Mouse (Mus musculus) forebrain, postnatal 0 days (tissue): ENCODE results near the gene Palm. TPM values are rescaled to one million over a fixed set of nuclear protein-coding genes. Genes with fewer than 3 reads are reported as not detected.

Experiments
- ATAC-seq: fragments of 200-750 bp; cut with Nextera tagmentation; 2 replicates; pipeline ENCODE4 v1.8.0; 2017; ENCODE audit warnings: mild to moderate bottlenecking, moderate library complexity
- DNase-seq: peaks from one replicate; pipeline ENCODE4 v3.0.0-alpha.2; 2015
- H3K27ac ChIP-seq: fragments of 300-500 bp; sonication (generic); 2 replicates; pipeline ENCODE4 v1.5.1; 2014; ENCODE audit warnings: low read depth, mild to moderate bottlenecking, antibody characterized with exemption, low read length, moderate library complexity, mixed read lengths
- H3K27me3 ChIP-seq: fragments of 300-500 bp; sonication (generic); 2 replicates; pipeline ENCODE4 v1.6.1; 2014; ENCODE audit warnings: mild to moderate bottlenecking, low read length, mixed read lengths; ENCODE audit not compliant: insufficient read depth
- H3K36me3 ChIP-seq: fragments of 300-500 bp; sonication (generic); 2 replicates; pipeline ENCODE4 v1.6.1; 2014; ENCODE audit warnings: mild to moderate bottlenecking, moderate library complexity; ENCODE audit not compliant: insufficient read depth
- H3K4me1 ChIP-seq: fragments of 300-500 bp; sonication (generic); 2 replicates; pipeline ENCODE4 v1.6.1; 2014; ENCODE audit warnings: antibody characterized with exemption; ENCODE audit not compliant: insufficient read depth
- H3K4me2 ChIP-seq: fragments of 300-500 bp; sonication (generic); 2 replicates; pipeline ENCODE4 v1.6.1; 2014; ENCODE audit warnings: low read depth, mild to moderate bottlenecking, moderate library complexity
- H3K4me3 ChIP-seq: fragments of 300-500 bp; sonication (generic); 2 replicates; pipeline ENCODE4 v1.5.1; 2014; ENCODE audit warnings: low read depth, low read length, mixed read lengths
- H3K9ac ChIP-seq: fragments of 300-500 bp; sonication (generic); 2 replicates; pipeline ENCODE4 v1.6.1; 2014; ENCODE audit warnings: mild to moderate bottlenecking
- H3K9me3 ChIP-seq: fragments of 300-500 bp; sonication (generic); 2 replicates; pipeline ENCODE4 v1.6.1; 2016; ENCODE audit warnings: low read length
- CTCF ChIP-seq: sonication (generic); IDR thresholded peaks from 2 replicates; pipeline ENCODE4 v1.5.1; 2016; ENCODE audit warnings: antibody characterized with exemption, control low read depth, low read depth
- WGBS: fragments of 180-500 bp; shearing (Covaris S2); extraction: QIAGEN DNeasy Blood & Tissue Kit; methylation state at CpG from one replicate; pipeline ENCODE4 v1.1.7; 2014; 5-methylcytosine and 5-hydroxymethylcytosine counted together
- polyA plus RNA-seq: library from polyadenylated mRNA; unstranded; fragments of >200 nt; fragmentation: Nextera tagmentation; extraction: Ambion mirVana; gene quantifications from 2 replicates; pipeline ENCODE4 v1.2.1, GENCODE M21; 2015
- total RNA-seq: library from RNA; depleted of rRNA; stranded (reverse); fragments of >200 nt; gene quantifications from 2 replicates; pipeline ENCODE4 v1.2.3, GENCODE M21; 2014; rRNA removed

Gene Palm
- total RNA-seq (154 and 178 TPM in 2 replicates), polyA plus RNA-seq (351 and 365 TPM in 2 replicates)

DNA sequence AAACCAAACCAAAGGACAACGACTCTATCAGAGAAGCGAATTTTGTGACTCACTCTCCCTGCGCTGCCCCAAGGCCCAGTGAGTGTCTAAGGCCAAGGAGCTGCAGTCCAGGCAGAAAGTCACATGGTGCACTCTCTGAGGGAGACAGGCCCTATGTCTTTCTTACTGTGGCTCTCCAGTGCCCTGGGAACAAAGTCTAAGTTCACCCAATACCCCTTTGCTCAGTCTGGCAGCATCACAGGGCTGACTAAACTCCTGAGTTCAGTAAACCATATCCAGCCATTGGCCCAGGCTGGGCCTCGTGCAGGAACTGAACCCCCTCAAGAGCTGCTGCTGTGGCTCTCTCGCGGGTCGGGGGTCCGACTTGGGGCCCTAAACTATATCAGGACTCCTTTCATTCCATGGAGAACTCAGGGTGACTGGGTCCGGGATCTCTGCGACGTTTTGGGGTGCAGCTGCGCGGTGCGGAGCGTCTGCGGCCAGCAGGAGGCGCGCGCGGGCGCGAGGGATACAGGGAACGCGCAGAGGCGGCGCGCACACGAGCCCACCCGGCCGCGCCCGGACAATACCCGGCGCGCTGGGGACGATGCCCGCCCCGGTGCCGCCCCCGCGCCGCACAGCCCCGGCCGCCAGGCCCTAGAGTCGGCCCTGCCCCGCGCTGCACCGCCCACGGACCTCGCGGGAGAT is at the start of gene Palm:
TSS of gene Palm (plus strand) at position 522 of the 687 bp plus-strand sequence.
- WGBS, result 6% methylated on average over 47 of the region's 51 CpGs
- peak; percentile 85 for ATAC-seq
- H3K27me3 ChIP-seq, result no peaks in the 10 kb centered on the region

DNA sequence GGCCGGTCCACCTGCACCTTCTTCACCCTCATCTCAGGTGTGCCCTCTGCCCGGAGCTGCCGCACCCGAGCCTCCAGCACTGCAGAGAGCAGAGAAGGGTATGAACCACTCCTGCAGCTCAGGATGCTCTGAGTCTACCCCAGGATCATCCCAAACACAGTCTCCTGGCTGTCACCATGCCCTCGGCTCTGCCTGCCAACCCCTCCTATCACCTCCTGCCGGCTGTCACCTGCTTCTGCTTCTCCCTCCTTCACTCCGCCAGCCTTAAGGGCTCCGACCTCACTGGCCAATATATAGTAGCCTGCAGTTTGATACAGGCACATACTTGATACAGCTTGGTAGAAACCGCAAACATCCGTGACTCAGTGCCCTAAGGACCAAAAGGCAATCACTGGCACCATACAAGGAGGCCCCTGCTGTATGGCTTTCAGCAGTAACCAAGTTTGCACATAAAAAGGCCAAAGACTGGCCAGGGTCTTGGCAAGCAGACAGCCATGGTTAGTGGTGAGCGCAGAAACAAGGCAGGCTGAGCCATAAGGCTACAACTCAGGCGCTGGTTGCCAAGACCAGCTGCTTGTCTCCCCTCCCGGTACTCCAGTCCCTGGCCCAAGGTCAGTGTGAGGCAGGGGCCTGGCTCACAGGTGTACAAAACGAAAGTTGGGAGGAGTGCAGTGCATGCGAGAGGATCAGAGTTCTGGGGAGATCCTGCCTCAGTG is 49.6 kb upstream of the Palm start:
- DNase-seq (no peak), ATAC-seq (no peak)
- Histone ChIP-seq H3K36me3 (peaks cover 45% of the 10 kb centered on the region), H3K9me3 (peaks cover 9% of the 10 kb centered on the region; the same call in 1 of the 2 replicates), H3K27me3 (no peaks in the 10 kb centered on the region), H3K27ac (no peak overlapping the region), H3K4me2 (no peak overlapping the region), H3K9ac (no peak overlapping the region), H3K4me3 (no peak overlapping the region), H3K4me1 (peaks cover 8% of the 10 kb centered on the region; the same call in 1 of the 2 replicates)
- TF ChIP-seq CTCF, result no peak
- WGBS, result 94% methylated on average over 15 of the region's 15 CpGs

More for the DNA sequence above, at the start of gene Palm:
- H3K27ac ChIP-seq, result peak within 1 kb of the TSS; percentile 94
- no peaks in the 10 kb centered on the region for H3K9me3 ChIP-seq
- no peaks in the 10 kb centered on the region for H3K36me3 ChIP-seq
- H3K4me1 ChIP-seq, result peaks cover 15% of the 10 kb centered on the region; the same call in 1 of the 2 replicates
- H3K4me2 ChIP-seq, result peak within 1 kb of the TSS; percentile 88
- TF ChIP-seq CTCF, result peak; percentile 91
- peak within 1 kb of the TSS; percentile 98 for H3K9ac ChIP-seq
- DNase-seq, result peak; percentile 89
- peak within 1 kb of the TSS; percentile 92 for H3K4me3 ChIP-seq

DNA sequence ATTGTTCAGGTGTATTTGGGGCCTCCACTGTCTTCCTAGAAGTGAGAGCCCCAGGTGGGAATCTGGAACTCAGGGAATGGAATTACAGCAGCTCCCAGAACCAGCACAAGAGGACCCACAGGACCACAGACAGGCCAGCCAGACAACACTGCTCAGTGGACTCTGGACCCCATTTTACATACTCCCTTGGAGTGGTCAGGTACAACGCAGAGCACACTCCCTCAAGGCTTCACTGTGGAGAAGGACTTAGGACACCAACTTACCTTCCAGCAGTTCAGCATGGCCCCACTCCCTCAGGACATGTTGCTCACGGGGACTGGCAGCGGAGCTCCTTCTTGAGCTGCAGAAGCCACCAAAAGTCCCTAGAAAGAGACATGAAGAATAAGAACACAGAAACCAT is 48.0 kb upstream of the Palm start:
- Histone ChIP-seq H3K9me3 (no peaks in the 10 kb centered on the region), H3K4me1 (peaks cover 8% of the 10 kb centered on the region; the same call in 1 of the 2 replicates), H3K4me2 (peak overlapping the region; percentile 54), H3K27ac (no peak overlapping the region), H3K9ac (no peak overlapping the region), H3K27me3 (no peaks in the 10 kb centered on the region), H3K36me3 (peaks cover 29% of the 10 kb centered on the region), H3K4me3 (0 out of 2 replicates have a peak overlapping the region, but pooled peaks have one; percentile 49)
- TF ChIP-seq CTCF, result no peak
- DNase-seq (no peak), ATAC-seq (no peak)
- 91% methylated on average over 3 of the region's 3 CpGs for WGBS

DNA sequence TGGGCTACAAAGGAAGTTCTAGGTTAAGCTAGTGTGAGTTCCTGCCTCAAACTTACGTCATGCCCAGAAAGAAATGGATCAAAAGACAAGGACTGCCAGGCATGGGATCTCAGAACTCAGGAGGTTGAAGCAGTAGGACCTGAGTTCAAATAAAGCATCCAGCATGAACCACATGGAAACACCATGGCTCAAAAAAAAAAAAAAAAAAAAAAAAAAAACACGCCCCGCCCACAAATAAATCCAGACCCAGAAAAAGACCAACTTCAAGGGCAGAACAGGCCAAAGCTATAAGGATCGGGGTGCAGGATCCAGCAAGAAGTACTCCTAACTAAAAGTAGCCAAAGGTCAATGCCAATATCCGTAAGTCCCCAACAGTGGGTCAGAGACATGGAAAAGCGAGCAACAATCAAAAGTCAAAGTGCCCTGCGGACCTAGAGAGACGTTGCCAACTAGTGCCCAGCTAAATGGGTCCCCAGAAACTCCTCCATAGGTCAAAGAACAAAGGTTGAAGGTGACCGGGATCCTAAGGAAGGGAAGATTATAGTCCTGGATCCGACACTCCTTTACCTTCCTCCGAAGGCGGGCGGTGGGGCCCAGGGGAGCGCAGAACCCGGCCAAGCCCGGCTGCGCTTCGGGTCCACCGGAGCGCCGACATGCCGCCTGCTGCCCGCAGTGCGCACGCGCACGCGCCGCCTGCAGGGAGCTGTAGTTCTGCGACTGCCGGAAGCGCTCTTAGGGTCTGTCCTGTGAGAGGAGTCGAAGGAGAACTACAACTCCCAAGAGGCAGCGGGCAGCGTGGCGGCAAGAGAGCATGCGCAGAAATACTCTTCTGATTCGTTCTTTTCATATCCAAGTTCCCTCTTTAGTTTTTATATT is 47.2 kb upstream of the Palm start, which contains the start of gene Polrmt:
TSS of gene Polrmt (minus strand) at position 684 of the 876 bp plus-strand sequence.
- H3K27ac ChIP-seq, result no peak within 1 kb of the TSS
- 3% methylated on average over 38 of the region's 38 CpGs for WGBS

DNA sequence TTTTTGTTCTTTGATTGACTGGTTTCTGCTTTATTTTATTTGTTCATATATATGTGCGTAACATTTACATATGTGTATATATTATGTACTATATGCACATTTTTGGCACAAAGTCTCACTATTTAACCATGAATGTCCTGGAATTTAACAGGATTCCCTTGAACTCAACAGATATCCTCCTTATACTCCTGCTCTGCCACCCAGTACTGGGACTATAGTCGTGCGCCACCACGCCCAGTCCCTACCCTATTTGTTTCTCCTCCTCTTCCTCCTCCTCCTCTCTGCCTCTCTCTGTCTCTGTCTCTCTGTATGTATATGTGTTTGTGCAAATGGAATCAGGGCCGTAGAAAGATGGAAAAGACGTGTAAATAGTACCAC is 46.6 kb upstream of the Palm start:
- no peak overlapping the region for H3K27ac ChIP-seq
- peak; percentile 32 for ATAC-seq
- peaks cover 16% of the 10 kb centered on the region for H3K36me3 ChIP-seq
- peak overlapping the region; percentile 47 for H3K4me2 ChIP-seq
- no peak overlapping the region; the same call in 1 of the 2 replicates for H3K9ac ChIP-seq
- H3K27me3 ChIP-seq, result no peaks in the 10 kb centered on the region
- H3K4me3 ChIP-seq, result peak overlapping the region; percentile 49; the same call in 1 of the 2 replicates
- H3K9me3 ChIP-seq, result no peaks in the 10 kb centered on the region
- WGBS, result 18% methylated on average over 6 of the region's 6 CpGs
- DNase-seq, result no peak
- no peak for TF ChIP-seq CTCF
- H3K4me1 ChIP-seq, result peaks cover 8% of the 10 kb centered on the region; the same call in 1 of the 2 replicates

More for the DNA sequence above, 47.2 kb upstream of the Palm start, which contains the start of gene Polrmt:
- no peaks in the 10 kb centered on the region for H3K9me3 ChIP-seq
- peak; percentile 97 for DNase-seq
- H3K36me3 ChIP-seq, result peaks cover 22% of the 10 kb centered on the region
- peak; percentile 99 for ATAC-seq
- peak within 1 kb of the TSS; percentile 26; the same call in 1 of the 2 replicates for H3K9ac ChIP-seq
- H3K27me3 ChIP-seq, result no peaks in the 10 kb centered on the region
- peak within 1 kb of the TSS; percentile 49 for H3K4me3 ChIP-seq
- H3K4me2 ChIP-seq, result peak within 1 kb of the TSS; percentile 54
- H3K4me1 ChIP-seq, result peaks cover 8% of the 10 kb centered on the region; the same call in 1 of the 2 replicates
- TF ChIP-seq CTCF, result peak; percentile 70

DNA sequence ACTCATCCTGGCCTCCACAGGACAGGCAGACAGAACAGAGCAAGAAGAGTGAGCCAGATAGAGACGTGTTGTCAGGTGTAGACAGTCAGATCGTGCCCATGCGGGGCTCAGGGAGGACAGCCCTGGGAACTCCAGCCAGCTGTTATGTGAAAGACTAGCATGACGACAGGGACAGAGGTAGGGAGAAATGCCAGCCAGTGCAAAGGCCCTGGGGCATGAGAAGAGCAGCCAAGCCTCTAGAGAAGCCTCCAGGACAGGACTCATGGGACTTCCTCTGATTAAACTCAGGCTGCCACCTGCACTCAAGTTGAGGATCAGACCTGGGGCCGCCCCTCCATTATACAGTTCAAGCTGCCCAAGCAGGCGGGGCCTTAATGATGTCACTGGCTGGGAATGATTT is 44.9 kb upstream of the Palm start:
- DNase-seq (no peak), ATAC-seq (no peak)
- peaks cover 8% of the 10 kb centered on the region; the same call in 1 of the 2 replicates for H3K4me1 ChIP-seq
- H3K27ac ChIP-seq, result no peak overlapping the region
- no peak for TF ChIP-seq CTCF
- H3K36me3 ChIP-seq, result 0 out of 2 replicates have a peak, but pooled peaks cover under 1% of the 10 kb centered on the region
- H3K27me3 ChIP-seq, result no peaks in the 10 kb centered on the region
- no peak overlapping the region for H3K4me2 ChIP-seq
- no peak overlapping the region for H3K9ac ChIP-seq
- no peak overlapping the region for H3K4me3 ChIP-seq
- WGBS, result 77% methylated on average over 6 of the region's 6 CpGs
- no peaks in the 10 kb centered on the region for H3K9me3 ChIP-seq
